Mouse (Mus musculus): ENCODE data around the gene Cox4i1. TPM values are rescaled to one million over a fixed set of nuclear protein-coding genes. Genes with fewer than 3 reads are reported as not detected.

Gene Cox4i1
- polyA plus RNA-seq, 1 experiment from 2014 or later = 920 TPM

DNA sequence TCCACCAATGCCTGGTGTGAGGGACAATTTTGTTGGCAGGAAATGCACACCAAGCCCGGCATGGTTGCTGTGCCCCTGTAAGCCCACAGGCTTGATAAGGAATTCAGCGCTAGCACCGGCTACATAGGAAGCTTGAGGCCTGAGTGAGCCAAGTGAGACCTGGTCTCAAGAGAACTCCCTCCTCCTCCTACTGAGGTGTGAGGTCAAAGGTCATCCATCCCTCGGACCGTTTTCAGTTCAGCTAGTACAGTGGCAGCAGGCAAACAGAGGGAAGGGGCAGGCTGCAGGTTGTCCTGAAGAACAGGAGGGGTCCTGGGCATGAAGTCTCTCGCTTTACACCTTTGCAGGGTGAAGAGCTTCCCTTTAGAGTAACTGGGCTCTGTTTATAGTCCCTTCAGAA is 37.2 kb upstream of the Cox4i1 start:
- no peak for ATAC-seq (ENCODE audit: insufficient read depth, low FRiP score, low TSS enrichment)
- Histone ChIP-seq H3K4me2 (ENCODE audit: low read depth) (no peak overlapping the region), H3K27me3 (ENCODE audit: control insufficient read depth, insufficient read depth, low read length) (peaks cover 18% of the 10 kb centered on the region), H3K27ac (ENCODE audit: low read depth, low read length) (no peak overlapping the region), H3K4me1 (ENCODE audit: control insufficient read depth, insufficient read depth, low read length) (peaks cover 14% of the 10 kb centered on the region), H3K9ac (ENCODE audit: low read length) (no peak overlapping the region), H3K36me3 (ENCODE audit: control insufficient read depth, insufficient read depth, low read length) (no peaks in the 10 kb centered on the region), H3K4me3 (ENCODE audit: low read depth, low read length) (no peak overlapping the region), H3K9me3 (ENCODE audit: control insufficient read depth, low read length) (no peaks in the 10 kb centered on the region)
- 39% methylated on average over 6 of the region's 6 CpGs for WGBS
- no peak for DNase-seq (ENCODE audit: low spot score)

DNA sequence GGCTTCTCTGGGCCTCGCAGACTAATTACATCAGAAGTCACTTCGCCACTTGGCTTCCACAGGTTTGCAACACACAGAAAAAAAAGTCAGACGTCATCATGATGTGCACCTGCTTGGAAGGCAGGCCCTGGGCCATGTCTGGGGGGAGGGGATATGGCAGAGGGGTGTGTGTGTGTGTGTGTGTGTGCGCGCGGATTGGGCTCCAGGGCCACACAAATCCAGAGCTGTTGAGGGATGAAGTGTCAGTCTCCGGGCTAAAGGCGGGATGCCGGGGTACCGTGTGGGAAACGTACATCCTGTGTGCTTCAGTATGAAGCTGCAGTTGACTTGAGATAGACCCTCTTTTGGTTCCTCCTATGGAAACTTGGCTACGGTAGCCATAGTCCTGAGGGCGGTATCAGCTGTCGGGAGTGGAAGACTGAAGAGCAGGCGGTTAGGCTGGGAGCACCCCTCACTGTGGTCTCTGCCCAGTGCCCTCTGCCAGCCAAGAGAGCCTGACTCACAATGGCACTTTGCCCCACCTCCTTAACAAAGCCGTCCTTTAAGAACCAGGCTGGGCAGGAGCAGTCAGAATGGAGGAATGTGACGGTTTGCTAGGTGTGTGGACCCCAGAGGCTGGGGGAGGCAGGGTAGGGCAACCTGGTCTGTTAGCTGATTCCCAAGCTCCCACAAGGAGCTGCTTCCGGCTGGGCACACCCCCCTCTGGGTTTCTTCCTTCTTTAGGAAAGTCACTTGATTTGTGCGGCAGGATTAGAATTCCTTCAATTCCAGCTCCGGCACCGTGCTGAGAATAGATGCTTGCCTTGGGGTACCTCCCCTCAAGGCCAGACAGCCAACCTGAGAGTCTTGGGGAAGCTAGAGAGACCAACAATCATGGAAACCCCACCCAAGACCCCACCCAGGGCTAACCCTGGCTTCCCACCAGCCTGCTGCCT is 36.3 kb upstream of the Cox4i1 start:
- Histone ChIP-seq H3K9me3 (ENCODE audit: control insufficient read depth, low read length) (no peaks in the 10 kb centered on the region), H3K4me3 (ENCODE audit: low read depth, low read length) (no peak overlapping the region), H3K36me3 (ENCODE audit: control insufficient read depth, insufficient read depth, low read length) (no peaks in the 10 kb centered on the region), H3K27ac (ENCODE audit: low read depth, low read length) (no peak overlapping the region), H3K4me1 (ENCODE audit: control insufficient read depth, insufficient read depth, low read length) (peaks cover 14% of the 10 kb centered on the region), H3K27me3 (ENCODE audit: control insufficient read depth, insufficient read depth, low read length) (peaks cover 18% of the 10 kb centered on the region), H3K9ac (ENCODE audit: low read length) (no peak overlapping the region), H3K4me2 (ENCODE audit: low read depth) (no peak overlapping the region)
- ATAC-seq (ENCODE audit: insufficient read depth, low FRiP score, low TSS enrichment) (no peak), DNase-seq (ENCODE audit: low spot score) (no peak)
- 78% methylated on average over 21 of the region's 21 CpGs for WGBS

DNA sequence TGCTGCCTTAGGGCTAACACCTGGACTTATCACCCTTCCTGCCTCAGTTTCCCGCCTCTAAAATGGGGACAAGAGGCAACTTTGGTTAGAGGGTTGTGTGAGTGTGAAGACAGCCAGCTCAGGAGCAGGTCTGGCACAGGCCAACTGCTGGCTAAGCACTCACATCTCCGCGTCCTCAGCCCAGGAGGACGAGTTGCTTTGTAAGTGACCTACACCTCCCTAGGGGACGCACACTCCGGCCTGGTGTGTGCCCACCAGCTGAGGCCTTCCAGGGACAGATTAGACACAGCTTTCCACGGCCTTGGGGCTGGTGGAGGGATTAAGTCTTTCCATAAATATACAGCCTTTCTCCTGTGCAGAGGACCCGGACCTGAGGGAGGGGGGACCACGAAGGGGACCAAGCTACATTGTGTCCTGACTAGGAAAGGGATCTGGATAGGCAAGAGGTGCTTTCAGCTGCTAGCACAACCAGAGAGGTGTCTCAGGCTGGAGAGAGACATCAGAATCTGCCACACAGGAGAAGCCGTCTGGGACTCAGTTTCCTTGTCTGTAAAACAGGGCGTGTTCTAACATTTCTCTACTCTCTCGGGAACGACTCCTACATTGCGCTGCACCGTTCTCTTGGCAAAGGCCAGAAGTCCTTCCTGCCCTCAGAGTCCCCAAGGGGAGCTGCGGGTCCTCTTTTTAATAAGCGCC is 34.9 kb upstream of the Cox4i1 start:
- H3K9me3 ChIP-seq (ENCODE audit: control insufficient read depth, low read length) = no peaks in the 10 kb centered on the region
- H3K4me2 ChIP-seq (ENCODE audit: low read depth) = peak overlapping the region; percentile 92
- WGBS = 31% methylated on average over 17 of the region's 17 CpGs
- peaks cover 18% of the 10 kb centered on the region for H3K27me3 ChIP-seq (ENCODE audit: control insufficient read depth, insufficient read depth, low read length)
- H3K36me3 ChIP-seq (ENCODE audit: control insufficient read depth, insufficient read depth, low read length) = no peaks in the 10 kb centered on the region
- 0 out of 2 replicates have a peak overlapping the region, but pooled peaks have one; percentile 10 for H3K9ac ChIP-seq (ENCODE audit: low read length)
- peaks cover 14% of the 10 kb centered on the region for H3K4me1 ChIP-seq (ENCODE audit: control insufficient read depth, insufficient read depth, low read length)
- no peak for ATAC-seq (ENCODE audit: insufficient read depth, low FRiP score, low TSS enrichment)
- no peak overlapping the region for H3K27ac ChIP-seq (ENCODE audit: low read depth, low read length)
- peak overlapping the region; percentile 50 for H3K4me3 ChIP-seq (ENCODE audit: low read depth, low read length)
- DNase-seq (ENCODE audit: low spot score) = peak; percentile 35

DNA sequence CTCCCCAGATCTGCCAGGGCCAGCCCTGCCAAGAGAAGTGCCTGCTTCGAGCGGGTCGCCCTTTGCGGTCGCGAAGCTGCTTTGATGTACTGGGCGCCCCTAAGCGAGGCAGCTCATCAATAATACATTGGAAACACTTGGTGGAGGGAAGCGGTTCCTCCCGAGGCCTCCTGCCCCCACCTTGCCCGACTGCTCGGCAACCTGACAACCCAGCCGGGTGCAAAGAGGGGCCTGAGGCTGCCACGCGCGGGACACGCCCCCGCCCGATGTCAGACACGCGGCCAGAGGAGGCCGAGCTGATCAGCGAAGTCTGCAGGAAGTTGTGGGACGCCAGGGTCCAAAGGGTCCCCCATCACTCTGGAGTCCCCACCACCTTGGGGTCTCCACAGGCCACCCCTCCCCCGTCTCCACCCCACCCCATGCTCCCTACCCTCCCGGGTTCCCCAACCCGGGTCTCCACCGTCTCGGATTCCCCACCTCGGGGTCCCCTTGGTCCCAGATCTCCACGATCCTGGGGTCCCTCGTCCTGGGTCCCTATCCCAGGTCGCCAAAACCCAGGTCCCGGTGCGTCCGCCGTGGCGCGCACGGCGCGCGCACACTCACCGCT is 34.3 kb upstream of the Cox4i1 start:
- no peak for ATAC-seq (ENCODE audit: insufficient read depth, low FRiP score, low TSS enrichment)
- under 1% methylated on average over 44 of the region's 44 CpGs for WGBS
- Histone ChIP-seq H3K36me3 (ENCODE audit: control insufficient read depth, insufficient read depth, low read length) (no peaks in the 10 kb centered on the region), H3K9me3 (ENCODE audit: control insufficient read depth, low read length) (no peaks in the 10 kb centered on the region), H3K4me3 (ENCODE audit: low read depth, low read length) (peak overlapping the region; percentile 50), H3K27me3 (ENCODE audit: control insufficient read depth, insufficient read depth, low read length) (peaks cover 18% of the 10 kb centered on the region), H3K4me2 (ENCODE audit: low read depth) (peak overlapping the region; percentile 92), H3K4me1 (ENCODE audit: control insufficient read depth, insufficient read depth, low read length) (peaks cover 14% of the 10 kb centered on the region), H3K9ac (ENCODE audit: low read length) (peak overlapping the region; percentile 55), H3K27ac (ENCODE audit: low read depth, low read length) (no peak overlapping the region)
- peak; percentile 48 for DNase-seq (ENCODE audit: low spot score)

DNA sequence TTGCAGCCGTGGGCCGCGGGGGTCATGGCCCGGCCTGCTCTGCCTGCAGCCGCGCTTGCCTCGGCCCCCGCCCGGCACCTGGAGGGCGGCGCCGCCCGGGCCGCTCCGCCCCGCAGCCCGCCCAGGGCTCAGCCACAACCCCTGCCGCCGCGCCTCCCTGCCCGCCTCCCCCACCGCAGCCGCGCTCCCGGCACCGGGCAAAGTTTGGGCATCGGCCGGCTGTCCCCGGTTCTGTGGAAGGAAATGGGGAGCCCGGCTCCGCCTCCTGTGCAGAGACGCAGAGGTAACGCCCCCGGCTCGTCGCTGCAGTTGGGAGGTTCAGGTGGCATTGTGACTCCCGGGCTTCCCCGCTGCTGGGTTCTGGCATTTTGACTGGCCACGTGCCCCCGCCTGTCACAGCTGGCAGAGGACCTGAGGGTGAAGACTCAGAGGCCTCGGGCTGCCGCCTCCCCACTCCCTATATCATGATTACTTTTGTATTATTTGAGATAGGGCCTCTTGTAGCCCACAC is 33.6 kb upstream of the Cox4i1 start:
- peak; percentile 39 for DNase-seq (ENCODE audit: low spot score)
- peaks cover 18% of the 10 kb centered on the region for H3K27me3 ChIP-seq (ENCODE audit: control insufficient read depth, insufficient read depth, low read length)
- peaks cover 14% of the 10 kb centered on the region for H3K4me1 ChIP-seq (ENCODE audit: control insufficient read depth, insufficient read depth, low read length)
- H3K36me3 ChIP-seq (ENCODE audit: control insufficient read depth, insufficient read depth, low read length) = no peaks in the 10 kb centered on the region
- WGBS = under 1% methylated on average over 34 of the region's 42 CpGs
- no peak for ATAC-seq (ENCODE audit: insufficient read depth, low FRiP score, low TSS enrichment)
- peak overlapping the region; percentile 50 for H3K4me3 ChIP-seq (ENCODE audit: low read depth, low read length)
- H3K9me3 ChIP-seq (ENCODE audit: control insufficient read depth, low read length) = no peaks in the 10 kb centered on the region
- peak overlapping the region; percentile 55 for H3K9ac ChIP-seq (ENCODE audit: low read length)
- H3K27ac ChIP-seq (ENCODE audit: low read depth, low read length) = no peak overlapping the region
- peak overlapping the region; percentile 92 for H3K4me2 ChIP-seq (ENCODE audit: low read depth)

DNA sequence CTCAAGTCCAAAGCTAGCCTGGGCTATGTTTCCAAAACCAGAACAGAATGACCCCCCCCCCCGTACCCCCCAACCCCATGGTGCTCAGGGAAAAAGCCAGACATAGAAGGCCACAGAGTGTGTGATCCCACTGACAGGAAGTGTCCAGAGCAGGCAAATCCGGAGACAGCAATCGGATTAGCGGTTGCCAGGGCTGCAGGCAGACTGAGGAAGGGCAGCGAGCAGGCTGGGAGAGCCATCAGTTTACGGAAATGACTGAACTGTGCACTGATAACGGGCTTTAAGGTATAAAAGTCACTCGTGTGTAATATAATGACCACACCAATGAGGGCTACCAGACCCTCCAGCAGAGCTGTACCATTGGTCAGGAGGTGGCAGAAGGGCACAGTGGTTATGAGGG is 26.8 kb upstream of the Cox4i1 start:
- H3K9me3 ChIP-seq (ENCODE audit: control insufficient read depth, low read length) = no peaks in the 10 kb centered on the region
- no peak for ATAC-seq (ENCODE audit: insufficient read depth, low FRiP score, low TSS enrichment)

DNA sequence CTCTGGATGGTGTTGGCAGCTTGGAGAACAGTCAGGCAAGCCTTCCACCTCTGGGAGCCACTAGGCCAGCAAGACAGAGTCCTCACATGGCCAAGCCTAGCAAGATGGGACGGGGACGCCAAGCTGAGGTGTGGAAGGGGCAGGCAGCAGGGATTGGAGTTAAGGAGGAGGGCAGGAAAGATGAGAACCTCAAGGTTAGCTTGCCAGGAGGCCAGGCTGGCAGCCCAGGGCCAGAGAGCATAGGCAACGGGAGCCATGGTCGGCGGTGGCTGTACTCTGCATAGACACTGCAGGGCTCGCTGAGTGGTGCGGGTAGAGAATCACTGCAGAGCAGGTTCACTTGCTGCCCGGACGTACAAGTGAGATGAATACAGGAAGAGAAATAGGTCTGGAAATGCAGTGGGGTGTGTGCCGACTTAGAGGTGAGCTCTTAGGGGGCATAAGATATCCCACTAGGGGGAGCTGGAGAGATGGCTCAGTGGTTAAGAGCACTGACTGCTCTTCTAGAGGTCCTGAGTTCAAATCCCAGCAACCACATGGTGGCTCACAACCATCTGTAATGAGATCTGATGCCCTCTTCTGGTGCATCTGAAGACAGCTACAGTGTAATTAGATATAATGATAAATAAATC is 25.9 kb upstream of the Cox4i1 start:
- 82% methylated on average over 10 of the region's 10 CpGs for WGBS
- H3K4me3 ChIP-seq (ENCODE audit: low read depth, low read length) = no peak overlapping the region

More for the DNA sequence above, 26.8 kb upstream of the Cox4i1 start:
- no peak overlapping the region for H3K27ac ChIP-seq (ENCODE audit: low read depth, low read length)
- H3K4me3 ChIP-seq (ENCODE audit: low read depth, low read length) = no peak overlapping the region
- no peaks in the 10 kb centered on the region for H3K27me3 ChIP-seq (ENCODE audit: control insufficient read depth, insufficient read depth, low read length)
- no peak overlapping the region for H3K9ac ChIP-seq (ENCODE audit: low read length)
- H3K36me3 ChIP-seq (ENCODE audit: control insufficient read depth, insufficient read depth, low read length) = no peaks in the 10 kb centered on the region
- no peak overlapping the region for H3K4me2 ChIP-seq (ENCODE audit: low read depth)
- H3K4me1 ChIP-seq (ENCODE audit: control insufficient read depth, insufficient read depth, low read length) = no peaks in the 10 kb centered on the region
- WGBS = 60% methylated on average over 8 of the region's 8 CpGs
- DNase-seq (ENCODE audit: low spot score) = no peak

DNA sequence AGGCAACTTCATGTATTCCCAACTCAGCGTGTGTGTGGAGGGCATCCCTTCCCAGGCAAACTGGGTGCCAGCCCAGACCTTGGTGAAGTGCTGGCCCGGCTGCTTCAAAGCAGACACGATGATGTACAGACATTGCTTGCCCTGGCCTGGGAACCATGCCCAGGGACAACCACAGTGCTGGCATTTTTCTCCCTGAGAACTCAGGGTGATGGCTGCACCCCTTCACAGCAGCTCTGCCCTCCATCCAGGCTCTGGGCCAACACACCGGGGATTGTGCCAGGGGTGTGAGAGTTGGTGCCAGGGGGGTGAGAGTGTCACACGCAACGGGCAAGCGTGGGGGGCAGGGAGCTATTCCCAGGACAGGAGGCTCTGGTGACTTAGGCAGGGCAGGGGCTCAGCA is 23.4 kb upstream of the Cox4i1 start:
- ATAC-seq (ENCODE audit: insufficient read depth, low FRiP score, low TSS enrichment) (no peak), DNase-seq (ENCODE audit: low spot score) (no peak)
- no peak overlapping the region for H3K4me3 ChIP-seq (ENCODE audit: low read depth, low read length)
- no peak overlapping the region for H3K27ac ChIP-seq (ENCODE audit: low read depth, low read length)
- no peak overlapping the region for H3K4me2 ChIP-seq (ENCODE audit: low read depth)
- no peaks in the 10 kb centered on the region for H3K36me3 ChIP-seq (ENCODE audit: control insufficient read depth, insufficient read depth, low read length)
- no peaks in the 10 kb centered on the region for H3K27me3 ChIP-seq (ENCODE audit: control insufficient read depth, insufficient read depth, low read length)
- no peaks in the 10 kb centered on the region for H3K4me1 ChIP-seq (ENCODE audit: control insufficient read depth, insufficient read depth, low read length)
- 87% methylated on average over 7 of the region's 7 CpGs for WGBS
- H3K9me3 ChIP-seq (ENCODE audit: control insufficient read depth, low read length) = no peaks in the 10 kb centered on the region
- H3K9ac ChIP-seq (ENCODE audit: low read length) = no peak overlapping the region

More for the DNA sequence above, 25.9 kb upstream of the Cox4i1 start:
- Histone ChIP-seq H3K9me3 (ENCODE audit: control insufficient read depth, low read length) (no peaks in the 10 kb centered on the region), H3K4me2 (ENCODE audit: low read depth) (no peak overlapping the region), H3K27ac (ENCODE audit: low read depth, low read length) (no peak overlapping the region), H3K36me3 (ENCODE audit: control insufficient read depth, insufficient read depth, low read length) (no peaks in the 10 kb centered on the region), H3K9ac (ENCODE audit: low read length) (no peak overlapping the region), H3K4me1 (ENCODE audit: control insufficient read depth, insufficient read depth, low read length) (no peaks in the 10 kb centered on the region), H3K27me3 (ENCODE audit: control insufficient read depth, insufficient read depth, low read length) (no peaks in the 10 kb centered on the region)
- no peak for ATAC-seq (ENCODE audit: insufficient read depth, low FRiP score, low TSS enrichment)
- no peak for DNase-seq (ENCODE audit: low spot score)
